Mouse (Mus musculus) G1E (cell line): ENCODE measurements around the gene Mybpc1.

ENCODE experiments used
- CTCF ChIP-seq: IDR thresholded peaks from 2 replicates; pipeline ENCODE4 v1.5.1; 2012; ENCODE audit warnings: low read depth, low read length, inconsistent platforms, mixed read lengths
- GATA2 ChIP-seq: IDR thresholded peaks from 2 replicates; pipeline ENCODE4 v1.6.1; 2012; ENCODE audit warnings: low read depth, low read length, inconsistent platforms, borderline replicate concordance
- TAL1 ChIP-seq: conservative IDR thresholded peaks from 2 replicates; pipeline ENCODE4 v1.6.1; 2012; ENCODE audit warnings: low read depth, low read length, inconsistent platforms, mixed read lengths

DNA sequence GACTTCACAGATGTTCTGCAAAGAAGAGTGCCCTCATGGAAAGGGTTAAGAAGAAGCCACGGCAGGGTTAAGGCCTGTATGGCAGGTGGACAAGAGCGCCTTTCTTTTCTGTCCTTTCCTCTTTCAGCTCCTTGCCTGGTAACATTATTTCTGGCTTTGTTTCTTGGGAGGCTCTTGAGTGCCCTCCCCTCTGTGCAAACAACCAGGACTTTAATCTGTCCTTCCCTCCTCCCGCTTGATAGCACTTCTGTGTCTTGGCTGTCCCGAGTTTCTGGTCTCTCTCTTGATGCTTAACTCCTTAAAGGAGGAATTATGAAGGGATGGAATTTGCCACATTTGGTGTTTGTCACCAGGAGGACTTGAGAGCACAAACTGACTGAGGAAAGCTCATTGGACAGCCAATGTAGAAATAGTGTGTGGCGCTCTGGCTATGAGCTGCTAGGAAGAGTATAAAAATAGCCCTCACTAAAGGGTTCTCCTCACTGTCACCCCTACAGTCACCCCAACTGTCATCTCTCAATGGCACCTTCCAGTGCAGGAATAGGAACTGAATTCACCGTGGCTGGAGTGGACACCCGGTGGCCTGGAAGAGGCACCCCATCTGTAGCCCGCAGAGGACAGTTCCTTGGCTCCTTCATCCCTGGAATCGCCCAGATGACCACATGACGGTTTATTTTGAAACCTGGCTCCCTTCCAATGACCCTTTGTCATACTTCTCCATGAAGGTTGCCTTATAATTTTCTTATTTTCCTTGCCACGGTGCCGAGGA is 94.3 kb downstream of the Mybpc1 start:
- TF ChIP-seq CTCF (no peak), GATA2 (no peak), TAL1 (no peak)
